Mouse (Mus musculus): Measurements from ENCODE around the gene Dusp13.

Dusp13 gene

DNA sequence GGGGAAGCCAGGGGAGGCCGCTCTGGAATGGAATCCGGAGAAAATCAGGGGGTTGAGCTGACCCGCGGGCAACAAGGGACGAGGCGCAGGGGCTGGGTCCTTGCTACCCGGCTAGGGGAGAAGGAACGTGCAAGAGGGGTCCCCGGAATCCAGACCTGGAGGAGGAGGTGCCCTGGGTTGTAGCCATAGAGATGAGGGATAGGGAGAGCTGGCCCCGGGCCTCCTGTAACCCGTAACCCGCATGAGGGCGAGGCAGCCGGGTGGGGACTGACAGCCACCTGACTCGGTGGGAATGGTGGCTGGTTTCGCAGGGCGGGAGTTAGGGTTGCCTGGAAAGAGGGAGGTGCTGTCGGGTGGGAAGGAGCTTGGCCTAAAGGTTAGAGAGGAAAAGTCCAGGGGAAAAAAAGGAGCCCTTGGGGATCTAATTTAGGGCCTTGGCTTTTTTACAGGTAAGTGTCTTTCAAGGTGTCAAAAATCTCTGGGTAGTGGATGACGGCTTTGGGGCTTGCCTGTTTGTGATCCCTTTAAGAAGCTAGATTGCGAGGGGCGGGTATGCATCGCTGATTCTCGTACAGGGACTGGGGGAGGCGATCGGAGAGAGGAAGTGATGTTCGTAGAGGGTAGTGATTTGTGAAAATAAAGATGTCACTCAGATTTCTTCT is at the start of gene Dusp13:
Gene Dusp13, minus strand, starts transcription at position 301 of the 662 bp plus-strand sequence.
- DNase-seq (ENCODE audit: low read depth) = peak; percentile 89

DNA sequence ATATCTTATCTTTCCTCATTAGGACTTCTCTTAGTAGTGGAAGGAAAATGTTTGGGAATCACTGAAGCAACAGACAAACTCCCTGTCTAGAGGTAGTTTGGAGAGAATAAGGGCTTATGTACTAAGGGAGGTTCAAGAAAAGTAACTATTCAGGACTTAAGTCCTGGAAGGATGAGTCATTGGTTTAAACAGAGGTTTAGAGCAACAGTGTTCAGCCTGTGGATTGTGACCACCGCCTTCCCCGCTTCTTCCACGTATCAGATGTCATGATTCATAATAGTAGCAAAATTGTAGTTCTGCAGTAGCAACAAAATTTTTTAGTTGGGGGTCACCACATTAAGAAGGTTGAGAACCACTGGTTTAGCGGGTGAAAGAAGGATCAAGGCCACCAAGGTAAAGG is 49.7 kb upstream of the Dusp13 start:
- DNase-seq (ENCODE audit: low read depth) = no peak

DNA sequence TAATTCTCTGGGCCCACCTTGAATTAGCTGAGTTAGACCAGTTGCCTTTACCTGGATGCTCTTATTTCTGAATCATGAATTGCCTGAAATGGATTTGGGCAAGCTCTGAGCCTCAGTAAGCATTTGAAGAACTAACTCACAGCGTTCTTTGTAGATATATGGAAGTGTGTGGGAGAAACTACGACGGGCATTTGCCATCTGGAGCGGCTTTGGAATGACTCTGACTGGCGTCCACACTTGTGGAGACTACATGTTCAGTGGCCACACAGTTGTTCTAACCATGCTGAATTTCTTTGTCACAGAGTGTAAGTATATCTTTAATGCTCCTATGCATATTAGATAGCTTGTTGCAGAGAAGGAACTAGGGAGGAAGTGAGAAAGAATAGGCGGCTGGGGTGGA is 41.3 kb upstream of the Dusp13 start:
- no peak for DNase-seq (ENCODE audit: low read depth)

DNA sequence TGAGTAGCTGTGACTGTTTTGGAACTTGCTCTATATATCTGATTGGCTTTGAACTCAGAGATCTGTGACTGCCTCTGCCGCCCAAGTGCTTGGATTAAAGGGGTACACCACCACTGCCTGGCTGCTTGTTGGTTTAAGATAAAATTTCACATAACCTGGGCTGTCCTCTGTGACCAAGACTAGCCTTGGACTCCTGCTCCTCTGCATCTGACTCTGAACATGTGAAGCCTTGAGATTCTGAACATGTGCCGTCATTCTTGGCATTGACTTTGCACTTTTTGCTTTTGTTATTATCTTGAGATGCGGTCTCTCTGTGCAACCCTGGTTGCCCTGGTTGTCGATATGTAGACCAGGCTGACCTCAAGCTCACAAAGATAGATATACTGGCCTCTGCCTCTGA is 40.7 kb upstream of the Dusp13 start:
- no peak for DNase-seq (ENCODE audit: low read depth)

DNA sequence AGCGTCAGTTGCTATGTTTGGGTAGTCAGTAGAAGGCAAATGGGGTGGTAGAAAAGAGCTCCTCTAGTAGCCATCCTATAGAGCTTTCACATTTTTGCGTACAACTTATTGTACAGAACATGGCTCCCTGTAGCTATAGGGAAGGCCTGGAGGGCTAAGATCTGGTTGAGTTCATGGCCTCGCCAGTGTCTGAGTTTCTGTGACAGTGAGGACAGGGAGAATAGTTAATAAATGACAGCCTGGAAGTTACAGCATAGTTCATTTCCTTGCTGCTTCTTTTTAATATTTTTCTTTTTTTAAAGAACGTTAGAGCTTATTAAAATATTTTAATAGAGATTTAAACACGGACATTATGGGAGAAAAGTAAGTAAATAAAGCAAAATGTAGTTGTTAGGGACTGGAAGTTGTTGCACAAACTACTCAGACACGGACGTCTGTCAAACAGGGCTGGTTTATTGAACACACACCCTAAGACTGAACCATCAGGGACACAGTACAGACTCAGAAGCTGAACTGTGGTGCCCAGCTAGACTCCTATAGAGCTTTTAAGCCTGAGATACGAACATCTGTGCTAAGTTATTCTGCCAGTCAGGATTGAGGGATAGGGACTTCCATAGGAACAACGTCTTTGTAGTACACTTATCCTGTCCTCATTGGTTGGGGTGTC is 39.7 kb upstream of the Dusp13 start:
- no peak for DNase-seq (ENCODE audit: low read depth)

DNA sequence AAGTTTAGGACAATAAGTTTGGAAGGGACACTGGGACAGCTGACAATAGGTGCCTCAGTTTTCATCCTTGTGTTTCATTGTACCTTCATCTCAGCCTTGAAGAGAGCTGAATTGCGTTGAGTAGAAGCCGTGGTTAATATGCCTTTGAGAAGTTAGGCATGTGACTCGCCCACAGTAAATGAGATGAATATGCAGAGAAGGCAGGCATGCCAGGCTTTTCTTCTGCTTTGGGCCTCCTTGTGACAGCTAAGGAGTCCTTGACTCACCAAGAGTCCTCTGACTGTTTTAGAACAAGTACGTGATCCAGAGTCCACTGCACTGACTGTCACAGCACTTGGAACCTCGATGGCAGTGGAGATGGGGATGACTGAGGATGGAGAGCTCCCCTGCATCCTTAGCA is 37.1 kb upstream of the Dusp13 start:
- no peak for DNase-seq (ENCODE audit: low read depth)

DNA sequence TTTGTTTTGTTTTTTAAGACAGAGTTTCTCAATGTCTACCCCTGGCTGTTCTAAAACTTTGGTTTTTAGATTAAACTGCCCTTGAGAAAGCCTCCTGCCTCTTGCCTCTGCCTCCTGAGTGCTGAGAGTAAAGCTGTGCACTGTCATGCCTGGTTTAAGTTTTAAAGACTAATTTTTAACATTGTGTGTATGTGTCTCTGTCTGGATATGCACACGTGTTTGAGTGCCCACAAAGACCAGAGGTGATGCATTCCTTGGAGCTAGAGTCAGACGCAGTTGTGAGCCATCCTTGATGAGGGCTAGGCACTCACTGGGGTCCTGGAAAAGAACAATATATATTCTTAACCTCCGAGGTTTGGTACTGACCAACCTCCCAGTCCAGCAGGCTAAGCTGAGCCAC is 36.4 kb upstream of the Dusp13 start:
- DNase-seq (ENCODE audit: low read depth) = no peak

DNA sequence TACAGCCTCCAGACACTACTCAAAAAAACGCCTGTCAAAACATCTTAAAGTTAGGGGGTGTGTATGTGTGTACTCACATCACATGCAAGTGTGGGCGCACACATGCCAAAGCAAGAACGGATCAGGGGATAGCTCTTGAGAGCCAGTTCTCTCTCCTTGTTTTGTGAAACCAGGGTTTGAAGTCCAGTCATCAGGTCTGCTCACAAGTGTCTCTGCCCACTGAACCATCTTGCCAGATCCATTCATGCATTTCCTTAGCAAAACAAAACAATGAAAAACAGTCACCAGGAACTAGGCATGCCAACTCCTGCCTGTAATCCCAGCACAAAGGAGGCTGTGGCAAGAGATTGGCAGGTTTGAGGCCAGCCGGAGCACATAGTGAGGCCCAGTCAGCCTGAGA is 35.5 kb upstream of the Dusp13 start:
- DNase-seq (ENCODE audit: low read depth) = no peak

DNA sequence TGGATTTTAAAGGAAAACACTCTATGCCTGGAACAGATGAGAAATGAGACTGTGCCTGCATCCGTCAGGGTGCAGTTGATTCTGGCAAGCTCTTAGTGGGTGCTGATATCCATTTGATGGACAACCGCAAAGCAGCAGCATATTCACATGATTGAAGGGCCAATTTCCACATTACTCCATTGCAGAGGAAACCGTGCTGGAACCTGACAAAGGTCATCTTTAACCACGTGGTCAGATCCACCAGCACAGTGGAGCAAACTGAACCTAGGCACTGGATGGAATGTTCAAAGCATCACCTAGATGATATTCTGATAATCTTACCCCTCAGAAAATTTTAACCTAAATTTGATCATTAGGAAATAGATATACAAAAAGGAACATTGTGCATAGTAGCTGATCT is 25.2 kb upstream of the Dusp13 start:
- DNase-seq (ENCODE audit: low read depth) = no peak

DNA sequence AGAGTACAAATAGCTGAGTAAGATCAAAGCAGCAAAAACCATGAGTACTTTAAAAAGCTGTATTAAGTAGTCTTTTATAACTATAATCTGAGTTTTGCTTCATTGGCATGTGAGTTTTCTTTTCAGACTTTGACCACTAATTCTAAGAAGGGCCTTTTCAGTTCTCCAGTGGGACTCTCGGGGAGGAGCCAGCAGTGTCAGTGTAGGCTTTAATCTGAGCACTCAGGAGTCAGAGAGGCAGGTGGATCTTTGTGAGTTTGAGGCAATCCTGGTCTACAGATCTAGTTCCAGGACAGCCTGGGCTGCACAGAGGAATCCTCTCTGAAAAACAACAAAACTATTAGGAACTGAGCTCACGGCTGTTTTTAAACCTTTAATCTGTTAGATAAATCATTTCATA is 23.0 kb upstream of the Dusp13 start:
- no peak for DNase-seq (ENCODE audit: low read depth)

DNA sequence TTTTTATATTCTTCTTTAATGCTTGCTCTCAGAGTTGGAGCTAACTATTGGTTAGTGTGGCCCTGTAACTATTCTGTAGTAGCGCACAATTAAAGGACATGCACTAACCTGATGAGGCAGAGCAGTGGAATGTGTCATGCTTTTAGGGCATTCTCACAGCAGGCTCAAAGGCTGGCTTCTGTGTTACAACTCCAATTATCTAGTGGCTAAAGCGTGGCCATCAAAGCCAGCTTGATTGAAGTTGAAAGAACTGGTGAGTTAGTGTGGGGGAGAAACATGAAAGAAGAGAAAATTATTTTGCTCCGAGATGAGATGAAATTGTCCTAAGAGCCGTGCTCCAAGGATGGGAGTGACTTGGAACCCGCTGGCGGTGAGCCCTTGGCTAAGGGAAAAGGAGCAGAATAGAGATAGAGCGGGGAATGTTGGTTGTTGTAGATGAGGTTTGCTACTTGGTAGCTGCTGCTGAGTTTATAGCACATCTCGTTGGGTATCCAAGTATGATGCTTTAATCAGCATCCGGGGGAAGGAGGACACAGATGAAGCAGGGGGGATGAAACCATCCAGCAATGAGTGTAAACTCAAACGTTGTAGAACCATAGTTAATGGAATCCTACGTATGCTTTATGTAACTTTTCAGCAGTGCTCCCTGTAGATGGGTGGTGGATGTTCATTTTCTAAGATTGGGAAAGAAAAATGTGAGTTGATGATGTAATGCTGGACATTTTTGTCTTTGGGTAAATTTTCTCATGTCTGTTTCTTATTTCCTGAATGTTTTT is 21.7 kb upstream of the Dusp13 start:
- no peak for DNase-seq (ENCODE audit: low read depth)

DNA sequence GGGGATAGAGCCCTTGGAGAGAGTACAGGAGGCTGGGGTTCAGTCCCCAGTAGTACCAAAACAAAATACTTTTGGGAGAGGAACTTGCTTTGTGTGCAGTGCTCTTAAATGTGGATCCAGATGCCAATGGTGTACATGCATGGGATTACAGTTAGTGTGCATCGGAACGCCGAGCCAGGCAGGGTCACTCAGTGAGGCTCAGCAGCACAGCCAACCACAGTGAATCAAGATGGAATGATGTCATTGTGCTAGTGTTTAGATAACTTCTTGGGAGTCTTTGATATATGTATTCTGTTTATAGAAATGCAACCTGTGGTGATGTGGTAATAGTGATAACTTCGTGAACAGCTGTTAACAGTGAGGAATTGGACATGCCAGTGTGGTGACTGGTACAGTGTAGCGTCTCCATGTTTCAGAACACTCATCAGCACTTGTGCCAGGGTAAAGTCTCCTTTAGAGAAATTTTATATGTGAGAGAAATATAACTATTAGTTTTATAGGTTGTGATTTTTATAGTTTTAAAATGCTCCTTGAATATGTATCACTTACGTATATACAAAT is 15.5 kb upstream of the Dusp13 start:
- DNase-seq (ENCODE audit: low read depth) = no peak

DNA sequence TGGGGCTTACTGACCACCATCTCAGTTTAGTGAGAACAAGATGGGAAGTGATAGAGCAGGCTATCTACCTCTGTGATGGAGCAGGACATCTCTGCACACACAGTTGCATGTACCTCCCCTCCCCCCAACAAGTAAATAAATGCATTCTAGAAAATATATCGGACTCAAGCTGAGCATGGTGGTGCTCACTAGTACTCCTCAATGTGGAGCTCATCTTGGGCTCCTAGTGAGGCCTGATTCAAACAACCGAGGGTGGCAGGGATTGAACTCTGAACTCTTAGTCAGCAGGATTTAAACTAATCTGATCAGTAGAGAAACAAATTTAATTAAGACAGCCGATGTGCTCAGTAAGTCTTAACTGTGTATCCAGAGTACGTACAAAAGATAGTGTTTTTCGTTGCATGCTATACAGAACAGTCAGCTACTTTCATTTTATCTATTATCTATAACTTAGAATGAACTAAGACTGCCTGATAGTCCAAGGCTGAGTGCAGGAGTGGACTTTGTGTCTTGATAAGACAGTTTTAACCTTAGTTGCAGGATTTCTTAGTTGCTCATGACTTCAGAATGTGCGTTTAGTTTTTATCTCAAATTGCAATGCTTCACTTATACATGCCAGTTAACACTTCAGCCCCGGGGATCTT is 14.9 kb upstream of the Dusp13 start:
- no peak for DNase-seq (ENCODE audit: low read depth)

DNA sequence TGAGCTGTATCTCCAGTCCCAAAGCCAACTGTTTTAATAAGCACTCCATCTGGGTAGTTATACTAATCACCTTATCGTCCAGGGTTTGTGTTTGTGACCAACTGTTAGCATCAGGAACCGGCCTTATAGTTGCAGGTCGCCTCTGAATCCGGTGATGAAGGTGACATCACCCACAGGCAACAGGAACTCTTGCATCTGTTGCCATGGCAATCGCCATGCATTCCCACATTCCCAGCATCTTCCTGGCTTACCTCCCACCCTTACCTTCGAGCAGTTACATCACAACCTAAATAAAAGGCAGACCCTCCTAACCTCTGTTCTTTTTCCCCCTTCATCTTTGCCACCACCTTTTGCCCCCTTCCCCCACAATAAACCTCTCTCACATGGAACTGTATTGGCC is 13.7 kb upstream of the Dusp13 start:
- DNase-seq (ENCODE audit: low read depth) = no peak

DNA sequence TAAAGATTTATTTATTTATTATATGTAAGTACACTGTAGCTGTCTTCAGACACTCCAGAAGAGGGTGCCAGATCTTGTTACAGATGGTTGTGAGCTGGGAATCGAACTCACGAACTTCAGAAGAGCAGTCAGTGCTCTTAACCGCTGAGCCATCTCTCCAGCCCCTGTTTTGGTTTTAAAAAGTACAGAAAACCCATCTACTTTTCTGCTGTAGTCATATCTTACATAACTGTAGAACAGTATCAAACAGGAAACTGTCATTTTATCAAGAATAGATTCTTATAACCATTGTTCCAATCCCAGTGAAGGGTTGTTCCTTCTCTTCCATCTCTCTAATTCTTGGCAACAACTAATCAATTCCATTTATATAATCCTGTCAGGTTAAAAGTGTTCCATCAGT is 12.8 kb upstream of the Dusp13 start:
- DNase-seq (ENCODE audit: low read depth) = no peak

DNA sequence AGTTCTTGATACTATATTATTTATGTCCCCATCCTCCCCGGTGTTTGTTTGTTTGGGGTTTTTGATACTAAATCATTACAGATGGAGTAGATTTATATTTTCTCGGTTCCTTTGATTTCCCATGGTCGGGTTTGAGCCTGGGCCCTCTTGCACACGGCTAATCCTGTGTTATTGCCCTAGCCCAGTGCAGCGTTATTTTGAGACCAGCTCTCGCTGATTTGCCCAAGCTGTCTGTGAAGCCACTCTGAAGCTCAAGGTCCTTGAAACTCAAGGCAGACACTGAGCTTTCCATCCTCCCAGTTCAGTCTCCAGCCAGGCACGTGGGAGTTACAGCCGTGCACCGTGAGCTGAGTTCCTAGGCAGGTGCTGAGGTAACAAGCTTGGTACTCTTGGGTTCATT is 10.6 kb upstream of the Dusp13 start:
- no peak for DNase-seq (ENCODE audit: low read depth)

DNA sequence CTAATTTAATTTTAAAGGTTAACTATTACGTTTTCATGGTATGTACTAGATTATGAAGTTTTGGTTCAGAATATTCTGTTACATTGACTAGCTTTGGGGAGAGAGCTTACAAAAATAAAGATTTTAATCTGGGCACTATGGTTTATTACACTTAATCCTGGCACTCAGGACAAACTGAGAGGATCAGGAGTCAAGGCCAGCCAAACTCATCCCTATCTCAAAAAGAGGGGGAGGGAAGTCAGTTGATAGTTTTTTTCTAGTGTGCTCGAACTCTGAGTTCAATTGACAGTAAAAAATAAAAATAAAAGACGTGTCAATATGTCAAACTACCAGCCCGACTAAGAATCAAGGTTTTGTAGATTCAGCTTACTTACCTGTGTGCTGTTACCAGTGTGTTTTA is 2.4 kb upstream of the Dusp13 start:
- no peak for DNase-seq (ENCODE audit: low read depth)

DNA sequence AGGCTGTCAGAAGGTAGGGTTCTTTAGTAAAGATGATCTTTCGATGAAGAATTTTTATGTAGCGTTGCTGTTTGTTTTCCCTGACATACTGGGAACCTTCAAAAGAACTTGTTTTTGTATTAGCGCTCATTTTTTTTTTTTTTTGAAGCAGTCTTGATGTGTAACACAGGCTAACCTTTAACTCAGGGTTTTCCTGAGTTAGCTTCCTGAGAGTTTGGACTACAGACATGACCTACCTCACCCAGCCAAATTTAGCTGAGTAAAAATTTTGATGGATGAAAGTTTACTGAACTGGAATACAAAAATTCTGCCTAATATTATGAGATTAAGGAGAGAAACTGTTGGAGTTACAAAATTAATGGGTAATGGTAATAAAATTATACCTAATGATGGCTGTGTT is 1.4 kb upstream of the Dusp13 start:
- no peak for DNase-seq (ENCODE audit: low read depth)

DNA sequence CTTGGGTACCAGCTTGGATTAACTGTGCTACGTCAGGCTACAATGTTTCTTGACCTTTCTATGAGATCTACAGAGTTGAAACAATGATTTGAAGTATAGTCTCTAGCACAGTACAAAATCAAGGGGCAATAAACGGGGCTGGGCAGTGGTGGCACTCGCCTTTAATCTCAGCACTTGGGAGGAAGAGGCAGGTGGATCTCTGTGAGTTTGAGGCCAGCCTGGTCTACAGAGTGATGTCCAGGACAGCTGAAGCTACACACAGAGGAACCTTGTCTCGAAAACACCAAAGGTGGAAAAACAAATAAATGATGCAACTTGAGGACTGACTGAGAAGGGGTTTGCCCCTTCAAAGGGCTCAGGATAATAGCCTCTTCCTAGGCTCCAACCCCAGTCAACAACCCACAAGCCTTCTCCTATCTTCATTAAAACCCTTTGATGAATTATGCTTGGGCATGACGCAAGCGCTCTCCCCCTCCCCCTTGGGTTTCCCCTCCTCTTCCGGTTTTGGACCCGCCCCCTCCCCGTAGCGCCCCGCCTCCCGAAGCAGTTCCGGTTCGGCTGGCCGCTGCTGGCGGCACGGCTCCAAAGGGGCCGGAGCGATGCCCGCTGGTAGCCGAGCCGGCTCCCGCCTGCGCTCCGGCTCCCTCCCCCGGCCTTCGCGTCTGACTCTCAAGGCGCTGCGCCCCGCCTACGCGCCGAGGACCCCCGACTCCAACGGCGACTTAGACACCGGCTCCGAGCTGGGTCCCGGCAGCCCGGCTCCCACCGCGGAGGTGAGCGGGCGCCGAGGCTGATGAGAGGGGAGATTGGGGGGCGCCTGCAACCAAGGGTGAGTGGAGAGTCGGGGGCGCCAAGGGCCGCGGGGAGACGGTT is 737 bp downstream of the Dusp13 start, which contains the start of gene Samd8:
Gene Samd8, plus strand, starts transcription at position 524 of the 873 bp plus-strand sequence.
- DNase-seq (ENCODE audit: low read depth) = peak; percentile 94

DNA sequence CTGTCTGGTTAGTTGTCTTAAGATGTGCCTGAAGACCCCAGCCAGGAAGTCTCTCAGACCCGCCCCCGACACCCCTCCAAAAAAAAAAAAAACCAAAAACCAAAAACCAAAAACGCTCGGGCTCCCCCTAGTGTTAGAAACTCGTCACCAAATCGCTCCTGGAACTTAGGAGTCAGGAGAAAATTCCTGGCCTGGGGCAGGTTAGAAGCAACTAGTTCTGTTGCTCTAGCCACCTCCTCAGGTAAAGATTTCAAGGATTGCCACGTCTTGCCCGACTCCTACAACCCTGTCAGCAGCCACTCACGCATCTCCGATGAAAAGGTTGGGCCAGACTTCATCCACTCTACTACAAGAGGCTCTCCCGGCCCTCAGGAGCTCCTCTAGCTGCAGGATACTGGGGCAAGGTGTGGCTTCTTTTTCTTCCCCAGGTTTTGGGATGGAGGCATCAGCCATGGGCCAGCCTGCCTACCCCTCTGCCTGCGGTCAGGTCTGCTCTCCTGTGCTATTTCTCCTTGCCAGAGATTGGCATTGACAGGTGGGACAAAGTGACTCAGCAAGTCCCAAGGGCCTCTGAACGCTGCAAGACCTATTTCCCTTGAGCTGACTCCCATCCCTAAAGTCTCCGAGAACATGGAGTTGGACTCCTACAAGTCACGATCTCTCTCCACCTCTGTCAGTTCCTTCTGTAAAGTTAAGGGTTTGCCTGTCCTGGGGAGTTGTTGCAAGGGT is 2.7 kb downstream of the Dusp13 start:
- peak; percentile 64 for DNase-seq (ENCODE audit: low read depth)
